Mouse (Mus musculus): Measurements from ENCODE around the gene BC004004. TPM values are rescaled to one million over a fixed set of nuclear protein-coding genes. Genes with fewer than 3 reads are reported as not detected.

BC004004 gene
- 62.2 and 69.4 TPM in 2 replicates for polyA plus RNA-seq (2014; fragmentation: Nextera tagmentation; extraction: Ambion mirVana)

DNA sequence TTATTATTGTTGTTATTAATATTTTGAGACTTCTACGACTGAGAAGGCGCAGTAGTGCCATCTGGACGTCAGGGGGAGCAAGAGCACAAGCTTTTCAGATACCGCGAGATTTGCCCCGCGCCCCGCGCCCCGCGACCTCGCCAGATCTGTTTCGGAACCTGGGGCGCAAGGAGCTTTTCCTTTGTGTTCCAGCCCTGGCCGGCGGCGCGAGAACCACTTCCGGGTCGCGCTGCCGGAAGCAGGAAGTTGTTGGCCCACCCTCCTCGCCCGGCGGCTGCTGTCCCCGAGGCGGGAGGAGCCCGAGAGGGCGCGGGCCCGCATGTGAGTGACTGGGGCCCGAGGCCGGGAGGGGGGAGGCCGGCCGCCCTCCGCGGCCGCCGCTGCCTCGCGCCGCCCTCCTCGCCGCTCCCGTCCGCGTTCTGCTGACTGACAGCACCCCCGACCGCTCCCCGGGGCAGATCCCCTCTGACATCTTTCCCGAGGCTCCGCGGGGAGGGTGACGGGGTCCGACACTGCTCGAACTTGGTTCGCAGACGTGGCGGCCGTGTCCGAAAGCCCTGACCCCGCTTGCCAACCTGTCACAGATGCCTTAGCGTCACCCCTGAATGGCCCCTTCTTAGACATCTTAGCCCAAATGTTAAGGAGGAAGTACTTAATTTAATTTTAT is at the start of gene BC004004:
Gene BC004004, plus strand, starts transcription at position 107 of the 667 bp plus-strand sequence.
- H3K4me3 ChIP-seq (ENCODE audit: low read depth, low read length), result peak within 1 kb of the TSS; percentile 61
- H3K27ac ChIP-seq (ENCODE audit: low read depth, low read length), result peak within 1 kb of the TSS; percentile 51; the same call in 1 of the 2 replicates
- peaks cover 9% of the 10 kb centered on the region for H3K4me1 ChIP-seq (ENCODE audit: control insufficient read depth, insufficient read depth, low read length)
- peak within 1 kb of the TSS; percentile 39 for H3K4me2 ChIP-seq (ENCODE audit: low read depth)
- H3K9ac ChIP-seq (ENCODE audit: low read length), result peak within 1 kb of the TSS; percentile 74
- ATAC-seq (ENCODE audit: insufficient read depth, low FRiP score, low TSS enrichment) (peak; percentile 93), DNase-seq (ENCODE audit: low spot score) (peak; percentile 98)
- H3K36me3 ChIP-seq (ENCODE audit: control insufficient read depth, insufficient read depth, low read length), result no peaks in the 10 kb centered on the region
- no peaks in the 10 kb centered on the region for H3K9me3 ChIP-seq (ENCODE audit: control insufficient read depth, low read length)
- WGBS, result under 1% methylated on average over 58 of the region's 63 CpGs
- H3K27me3 ChIP-seq (ENCODE audit: control insufficient read depth, insufficient read depth, low read length), result no peaks in the 10 kb centered on the region

GRCm38 (mm10) chr17:29220631-29221030 is 48.0 kb upstream of the BC004004 start:
- Histone ChIP-seq H3K4me1 (ENCODE audit: control insufficient read depth, insufficient read depth, low read length) (0 out of 2 replicates have a peak, but pooled peaks cover 2% of the 10 kb centered on the region), H3K36me3 (ENCODE audit: control insufficient read depth, insufficient read depth, low read length) (no peaks in the 10 kb centered on the region), H3K9me3 (ENCODE audit: control insufficient read depth, low read length) (no peaks in the 10 kb centered on the region), H3K27me3 (ENCODE audit: control insufficient read depth, insufficient read depth, low read length) (no peaks in the 10 kb centered on the region), H3K27ac (ENCODE audit: low read depth, low read length) (no peak overlapping the region), H3K4me3 (ENCODE audit: low read depth, low read length) (no peak overlapping the region), H3K9ac (ENCODE audit: low read length) (no peak overlapping the region), H3K4me2 (ENCODE audit: low read depth) (no peak overlapping the region)
- ATAC-seq (ENCODE audit: insufficient read depth, low FRiP score, low TSS enrichment) (no peak), DNase-seq (ENCODE audit: low spot score) (no peak)
- WGBS, result 82% methylated on average over 14 of the region's 14 CpGs

- ATAC-seq (ENCODE audit: insufficient read depth, low FRiP score, low TSS enrichment) (no peak), DNase-seq (ENCODE audit: low spot score) (no peak)
- Histone ChIP-seq H3K4me3 (ENCODE audit: low read depth, low read length) (no peak overlapping the region), H3K4me2 (ENCODE audit: low read depth) (no peak overlapping the region), H3K36me3 (ENCODE audit: control insufficient read depth, insufficient read depth, low read length) (no peaks in the 10 kb centered on the region), H3K9me3 (ENCODE audit: control insufficient read depth, low read length) (no peaks in the 10 kb centered on the region), H3K27me3 (ENCODE audit: control insufficient read depth, insufficient read depth, low read length) (no peaks in the 10 kb centered on the region), H3K9ac (ENCODE audit: low read length) (no peak overlapping the region), H3K4me1 (ENCODE audit: control insufficient read depth, insufficient read depth, low read length) (no peaks in the 10 kb centered on the region), H3K27ac (ENCODE audit: low read depth, low read length) (no peak overlapping the region)
- 61% methylated on average over 10 of the region's 10 CpGs for WGBS
Measured at GRCm38 (mm10) chr17:29231109-29231508, 37.5 kb upstream of the BC004004 start.

GRCm38 (mm10) chr17:29236111-29236510 is 32.5 kb upstream of the BC004004 start:
- no peak for ATAC-seq (ENCODE audit: insufficient read depth, low FRiP score, low TSS enrichment)
- Histone ChIP-seq H3K4me3 (ENCODE audit: low read depth, low read length) (no peak overlapping the region), H3K36me3 (ENCODE audit: control insufficient read depth, insufficient read depth, low read length) (no peaks in the 10 kb centered on the region), H3K9ac (ENCODE audit: low read length) (no peak overlapping the region), H3K4me2 (ENCODE audit: low read depth) (no peak overlapping the region), H3K27me3 (ENCODE audit: control insufficient read depth, insufficient read depth, low read length) (peaks cover 6% of the 10 kb centered on the region; the same call in 1 of the 2 replicates), H3K4me1 (ENCODE audit: control insufficient read depth, insufficient read depth, low read length) (peaks cover 2% of the 10 kb centered on the region; the same call in 1 of the 2 replicates), H3K9me3 (ENCODE audit: control insufficient read depth, low read length) (no peaks in the 10 kb centered on the region), H3K27ac (ENCODE audit: low read depth, low read length) (no peak overlapping the region)
- 61% methylated on average over 7 of the region's 7 CpGs for WGBS
- DNase-seq (ENCODE audit: low spot score), result no peak

DNA sequence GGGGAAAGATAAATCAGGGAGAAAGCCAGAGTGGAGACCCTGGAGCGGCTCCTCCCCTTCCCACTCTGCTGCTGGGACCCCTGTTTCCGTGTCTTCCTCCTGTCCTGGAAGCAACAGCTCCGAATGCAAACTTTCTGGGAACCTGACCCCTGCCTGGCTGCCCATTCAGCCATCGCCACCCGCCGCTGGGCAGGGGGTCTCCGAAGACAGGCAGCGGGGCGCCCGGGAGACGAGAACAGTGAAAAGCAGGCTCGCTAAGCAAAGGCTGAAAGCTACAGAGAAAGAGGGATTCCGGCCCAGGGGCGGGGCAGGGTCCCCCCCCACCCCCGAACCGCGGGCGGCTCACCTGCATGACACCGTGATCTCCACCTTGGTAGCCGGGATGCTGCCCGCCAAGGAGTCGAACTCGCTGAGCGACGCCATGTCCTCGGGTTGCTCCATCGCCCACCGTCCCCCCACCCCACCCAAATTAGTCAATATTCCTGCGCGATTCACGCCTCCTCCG is 31.3 kb upstream of the BC004004 start:
- no peak for ATAC-seq (ENCODE audit: insufficient read depth, low FRiP score, low TSS enrichment)
- Histone ChIP-seq H3K4me1 (ENCODE audit: control insufficient read depth, insufficient read depth, low read length) (peaks cover 2% of the 10 kb centered on the region; the same call in 1 of the 2 replicates), H3K4me2 (ENCODE audit: low read depth) (peak overlapping the region; percentile 95), H3K27ac (ENCODE audit: low read depth, low read length) (no peak overlapping the region), H3K9ac (ENCODE audit: low read length) (peak overlapping the region; percentile 50), H3K27me3 (ENCODE audit: control insufficient read depth, insufficient read depth, low read length) (peaks cover 6% of the 10 kb centered on the region; the same call in 1 of the 2 replicates), H3K4me3 (ENCODE audit: low read depth, low read length) (peak overlapping the region; percentile 49), H3K36me3 (ENCODE audit: control insufficient read depth, insufficient read depth, low read length) (no peaks in the 10 kb centered on the region), H3K9me3 (ENCODE audit: control insufficient read depth, low read length) (no peaks in the 10 kb centered on the region)
- WGBS, result under 1% methylated on average over 32 of the region's 32 CpGs
- DNase-seq (ENCODE audit: low spot score), result no peak

- DNase-seq (ENCODE audit: low spot score), result peak; percentile 33
- Histone ChIP-seq H3K9ac (ENCODE audit: low read length) (peak within 1 kb of the TSS; percentile 50), H3K36me3 (ENCODE audit: control insufficient read depth, insufficient read depth, low read length) (no peaks in the 10 kb centered on the region), H3K4me2 (ENCODE audit: low read depth) (peak within 1 kb of the TSS; percentile 95), H3K27ac (ENCODE audit: low read depth, low read length) (no peak within 1 kb of the TSS), H3K9me3 (ENCODE audit: control insufficient read depth, low read length) (no peaks in the 10 kb centered on the region), H3K4me1 (ENCODE audit: control insufficient read depth, insufficient read depth, low read length) (peaks cover 2% of the 10 kb centered on the region; the same call in 1 of the 2 replicates), H3K4me3 (ENCODE audit: low read depth, low read length) (peak within 1 kb of the TSS; percentile 49), H3K27me3 (ENCODE audit: control insufficient read depth, insufficient read depth, low read length) (peaks cover 6% of the 10 kb centered on the region; the same call in 1 of the 2 replicates)
- WGBS, result under 1% methylated on average over 53 of the region's 73 CpGs
- ATAC-seq (ENCODE audit: insufficient read depth, low FRiP score, low TSS enrichment), result 0 out of 2 replicates have a peak, but pooled peaks have one; percentile 27
Measured at GRCm38 (mm10) chr17:29237772-29238420, 30.7 kb upstream of the BC004004 start, which contains the start of gene Cpne5. Cpne5 (minus strand) TSS chr17:29238167.

DNA sequence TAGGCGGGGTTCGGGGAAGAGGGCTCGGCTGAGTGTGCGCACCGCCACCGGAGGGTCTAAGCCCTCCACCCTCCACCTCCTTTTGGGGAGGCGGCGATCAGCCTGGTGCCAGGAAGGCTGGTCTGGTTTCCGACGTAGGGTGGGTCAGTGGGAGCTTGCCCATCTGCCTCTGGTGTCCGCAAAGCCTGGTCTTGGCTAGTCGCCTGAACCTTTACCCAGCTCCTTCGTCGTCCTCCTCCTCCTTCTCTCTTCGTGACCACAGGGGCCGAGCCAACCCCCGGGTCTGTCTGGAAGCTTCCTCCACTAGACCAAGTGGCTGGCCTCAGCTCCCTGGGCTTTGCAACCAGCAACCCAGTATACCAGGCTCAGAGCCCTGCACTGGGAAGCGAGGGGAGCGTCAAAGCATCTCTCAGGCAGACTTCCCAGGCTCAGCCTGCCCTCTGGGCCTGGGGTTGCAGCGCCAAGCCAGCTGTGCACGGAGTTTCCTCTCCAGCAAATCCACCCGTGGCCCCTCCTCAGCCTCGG is 30.1 kb upstream of the BC004004 start:
- Histone ChIP-seq H3K4me3 (ENCODE audit: low read depth, low read length) (peak overlapping the region; percentile 49), H3K4me1 (ENCODE audit: control insufficient read depth, insufficient read depth, low read length) (peaks cover 2% of the 10 kb centered on the region; the same call in 1 of the 2 replicates), H3K36me3 (ENCODE audit: control insufficient read depth, insufficient read depth, low read length) (no peaks in the 10 kb centered on the region), H3K9me3 (ENCODE audit: control insufficient read depth, low read length) (no peaks in the 10 kb centered on the region), H3K27ac (ENCODE audit: low read depth, low read length) (no peak overlapping the region), H3K27me3 (ENCODE audit: control insufficient read depth, insufficient read depth, low read length) (peaks cover 6% of the 10 kb centered on the region; the same call in 1 of the 2 replicates), H3K4me2 (ENCODE audit: low read depth) (peak overlapping the region; percentile 95), H3K9ac (ENCODE audit: low read length) (peak overlapping the region; percentile 50)
- ATAC-seq (ENCODE audit: insufficient read depth, low FRiP score, low TSS enrichment) (no peak), DNase-seq (ENCODE audit: low spot score) (no peak)
- WGBS, result 2% methylated on average over 22 of the region's 23 CpGs

- DNase-seq (ENCODE audit: low spot score), result no peak
- H3K4me1 ChIP-seq (ENCODE audit: control insufficient read depth, insufficient read depth, low read length), result peaks cover 3% of the 10 kb centered on the region; the same call in 1 of the 2 replicates
- WGBS, result 31% methylated on average over 11 of the region's 12 CpGs
- H3K27ac ChIP-seq (ENCODE audit: low read depth, low read length), result no peak overlapping the region
- no peaks in the 10 kb centered on the region for H3K9me3 ChIP-seq (ENCODE audit: control insufficient read depth, low read length)
- H3K4me3 ChIP-seq (ENCODE audit: low read depth, low read length), result no peak overlapping the region
- H3K9ac ChIP-seq (ENCODE audit: low read length), result no peak overlapping the region
- H3K4me2 ChIP-seq (ENCODE audit: low read depth), result no peak overlapping the region; the same call in 1 of the 2 replicates
- ATAC-seq (ENCODE audit: insufficient read depth, low FRiP score, low TSS enrichment), result no peak
- H3K36me3 ChIP-seq (ENCODE audit: control insufficient read depth, insufficient read depth, low read length), result no peaks in the 10 kb centered on the region
- no peaks in the 10 kb centered on the region for H3K27me3 ChIP-seq (ENCODE audit: control insufficient read depth, insufficient read depth, low read length)
Measured at GRCm38 (mm10) chr17:29244912-29245311, 23.7 kb upstream of the BC004004 start.
